Mouse (Mus musculus): ENCODE measurements around the gene Fam168a.

Fam168a gene

DNA sequence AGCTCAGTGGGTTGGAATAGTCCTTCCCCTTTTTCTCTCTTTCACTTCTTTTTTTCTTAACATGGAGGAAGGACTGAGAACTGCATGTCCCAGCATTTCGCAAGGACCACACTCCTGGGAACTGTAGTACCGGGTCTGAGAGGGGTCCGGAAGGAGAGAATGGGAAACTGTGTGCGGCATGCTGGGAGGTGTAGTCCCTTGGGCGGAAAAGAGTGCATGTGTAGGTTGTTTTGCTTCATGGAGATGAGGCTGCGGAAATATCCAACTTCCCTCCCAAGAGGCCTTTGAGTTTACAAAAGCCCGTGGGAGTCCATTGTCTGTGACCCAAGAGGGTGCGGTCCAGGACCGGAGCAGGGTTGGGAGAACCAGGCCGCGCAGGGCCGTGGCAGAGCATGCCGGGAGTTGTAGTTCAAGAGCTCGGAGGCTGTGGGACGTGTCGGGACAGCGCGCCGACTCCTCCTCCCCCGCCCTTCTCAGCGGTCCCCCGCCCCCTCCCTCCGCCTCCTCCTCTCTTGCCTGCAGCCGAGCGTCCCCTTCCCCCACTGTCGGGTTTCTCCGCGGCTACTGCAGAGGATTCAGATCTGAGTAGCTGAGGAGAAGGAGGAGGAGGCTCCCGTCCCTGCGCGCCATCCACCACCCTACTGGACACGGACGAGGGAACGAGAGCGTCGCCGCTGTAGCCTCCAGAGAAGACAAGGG, at the start of gene Fam168a:
Gene Fam168a, plus strand, starts transcription at position 493 of the 699 bp plus-strand sequence.
- DNase-seq = peak; percentile 94

DNA sequence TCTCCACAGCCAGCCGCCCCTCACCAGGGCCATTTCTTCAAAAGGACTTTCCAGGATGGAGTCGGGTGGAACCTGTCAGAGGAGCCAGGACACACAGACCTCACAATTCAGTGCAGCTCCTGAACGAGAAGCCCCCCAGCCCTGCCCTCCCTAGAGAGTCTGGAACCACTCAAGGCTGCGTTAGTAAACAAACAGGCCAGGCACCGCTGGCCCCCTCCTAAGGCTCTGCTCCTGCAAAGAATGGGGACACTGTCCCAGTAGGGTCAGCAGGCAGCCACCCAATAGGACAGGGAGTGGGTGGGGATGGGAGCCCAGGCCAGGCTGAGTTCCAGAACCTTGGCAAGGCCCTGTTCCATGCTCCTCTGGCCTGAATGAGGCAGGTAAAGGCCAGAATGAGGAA, 49.7 kb upstream of the Fam168a start:
- no peak for DNase-seq

DNA sequence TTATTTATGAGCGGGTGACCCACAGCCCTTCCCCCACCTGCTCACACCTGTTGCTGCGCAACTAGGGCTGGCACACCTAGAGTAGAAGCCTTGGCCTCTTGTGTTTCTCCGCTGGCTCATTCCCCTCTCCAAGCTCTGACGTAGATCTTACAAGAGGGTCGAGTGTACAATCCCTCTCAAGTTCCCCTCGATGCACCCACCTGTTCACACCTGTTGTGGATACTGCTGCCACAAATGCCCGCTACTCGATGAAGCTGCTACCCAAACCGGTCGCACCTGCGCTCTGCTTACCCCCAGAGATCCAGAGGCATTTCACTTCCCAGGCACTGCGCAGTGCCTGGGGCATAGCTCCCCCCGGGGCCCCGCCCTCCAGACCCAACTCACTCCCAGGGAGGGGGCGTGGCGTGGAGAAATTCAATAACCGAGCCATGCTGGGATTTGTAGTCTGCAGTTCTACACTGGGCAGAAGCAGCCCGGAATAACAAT, 48.3 kb upstream of the Fam168a start:
- DNase-seq = peak; percentile 55

DNA sequence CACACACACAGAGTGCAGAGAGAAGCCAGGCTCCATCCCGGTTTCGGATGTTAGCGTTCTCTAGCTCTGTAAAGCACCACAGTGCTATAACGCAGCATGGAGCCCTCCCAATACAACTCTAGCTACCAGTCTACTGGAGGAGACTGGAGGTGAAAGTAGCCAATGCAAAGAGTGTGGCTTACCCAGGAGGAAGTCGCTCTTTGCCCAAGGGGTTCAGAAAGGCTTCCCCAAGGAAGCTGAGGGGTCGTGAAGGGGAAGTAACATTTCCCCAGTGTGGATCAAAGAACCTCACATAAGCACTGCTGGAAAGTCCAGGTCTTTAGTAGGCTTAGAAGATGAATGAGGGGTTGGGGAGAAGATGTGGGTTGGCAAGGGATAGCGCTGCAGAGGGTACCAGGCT, 45.2 kb upstream of the Fam168a start:
- no peak for DNase-seq

DNA sequence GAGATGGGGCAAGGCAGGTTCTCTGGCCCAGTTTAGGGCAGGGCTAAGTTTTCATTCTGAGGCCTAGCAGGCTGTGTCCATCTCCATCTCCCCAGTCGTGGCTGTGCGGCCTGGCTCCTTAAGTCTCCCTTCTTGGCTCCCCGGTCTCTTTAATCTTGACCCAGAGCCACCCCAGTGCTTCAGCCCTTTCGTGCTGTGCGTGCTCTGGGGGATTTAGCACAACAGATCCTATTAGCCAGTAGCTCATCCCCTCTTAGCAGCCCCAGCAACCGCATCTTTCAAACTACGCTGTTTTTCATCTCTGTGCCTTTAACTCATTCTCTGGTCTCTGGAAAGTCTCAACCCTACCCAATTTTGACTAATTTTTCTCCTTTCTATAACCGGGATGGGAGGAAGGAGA, 44.2 kb upstream of the Fam168a start, which contains the start of gene Plekhb1:
Gene Plekhb1, minus strand, starts transcription at position 184 of the 400 bp plus-strand sequence.
- no peak for DNase-seq

DNA sequence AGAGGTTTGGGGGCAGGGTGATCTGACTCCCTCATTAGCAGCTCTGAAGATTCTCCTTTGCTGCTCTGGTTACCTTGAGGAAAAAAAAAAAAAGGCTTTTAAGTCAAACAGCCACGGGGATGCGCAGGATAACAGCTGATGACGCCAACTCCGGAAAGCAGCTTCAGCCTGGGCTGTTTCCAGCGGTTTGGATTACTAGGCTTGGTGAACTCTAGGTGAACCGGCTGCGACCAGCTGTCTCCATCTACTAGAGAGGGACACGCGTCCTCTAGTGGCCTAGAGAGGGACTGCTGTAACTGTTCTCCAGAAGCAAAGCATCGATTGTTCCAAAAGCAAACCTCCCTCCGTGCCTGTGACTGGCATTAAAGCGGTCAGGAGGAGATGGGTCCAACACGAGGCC, 43.2 kb upstream of the Fam168a start:
- peak; percentile 93 for DNase-seq

DNA sequence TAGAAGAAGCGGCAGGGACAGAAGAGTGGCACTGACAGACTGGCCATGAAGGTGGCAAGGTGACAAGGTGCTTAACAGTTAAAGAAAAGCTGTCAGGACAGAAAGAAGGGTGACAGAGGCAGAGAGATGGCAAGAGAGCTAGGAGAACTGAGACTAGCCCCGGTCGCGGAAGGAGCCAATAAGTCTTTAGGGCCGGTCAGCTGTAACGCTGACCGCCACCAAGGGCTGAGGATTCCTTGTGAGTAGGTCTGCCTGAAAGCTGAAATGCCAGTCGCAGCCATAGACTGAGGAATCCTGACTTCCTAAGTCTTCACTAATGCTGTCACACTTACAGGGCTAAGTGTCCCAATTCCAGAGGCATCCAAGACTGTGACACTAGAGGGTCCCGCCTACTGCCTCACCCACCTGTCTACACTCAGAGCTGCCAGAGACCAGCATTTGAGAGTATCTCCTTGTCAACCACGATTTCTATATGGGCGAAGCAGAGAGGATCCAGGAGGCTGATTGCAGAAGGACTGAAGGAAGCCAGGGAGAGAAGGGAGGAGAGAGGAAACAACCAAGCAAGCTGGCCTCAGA, 42.6 kb upstream of the Fam168a start:
- DNase-seq = no peak

DNA sequence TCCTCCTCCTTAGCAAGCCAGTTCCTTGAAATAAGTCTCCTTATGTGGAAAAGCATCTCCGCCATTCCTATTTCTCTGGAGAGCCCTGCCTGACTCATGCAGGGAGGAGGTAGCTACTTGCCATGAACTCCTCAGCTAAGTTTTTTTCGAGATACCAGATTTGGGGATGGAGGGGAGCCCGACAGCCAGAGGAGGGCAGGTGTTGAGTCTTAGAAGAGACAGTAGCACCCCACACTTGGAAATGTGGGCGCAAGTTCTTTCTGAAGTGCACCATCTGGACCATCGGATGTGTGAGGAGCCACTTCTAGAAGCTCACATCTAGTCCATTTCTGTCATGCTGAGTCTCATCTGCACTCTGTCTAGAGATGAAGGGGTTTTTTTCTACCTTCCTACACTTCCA, 35.8 kb upstream of the Fam168a start:
- DNase-seq = no peak

DNA sequence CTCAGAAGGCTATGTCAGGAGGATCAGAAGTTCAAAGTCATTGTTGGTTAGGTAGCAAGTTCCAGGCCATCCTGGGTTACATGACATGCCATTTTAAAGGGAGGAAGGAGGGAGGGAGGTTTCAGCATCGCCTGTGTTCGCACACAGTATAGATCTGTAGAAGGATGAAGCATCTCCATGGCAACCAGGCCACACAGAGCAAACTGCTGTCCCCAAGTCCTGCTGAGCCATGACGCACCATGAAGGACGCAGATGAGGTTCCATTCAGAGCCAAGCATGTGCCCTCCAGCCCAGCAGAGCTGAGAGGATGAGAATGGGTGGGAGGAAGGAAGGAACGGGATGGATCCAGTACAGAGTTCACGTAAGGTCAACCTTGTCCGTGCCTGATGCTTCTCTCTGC, 33.0 kb upstream of the Fam168a start:
- DNase-seq = no peak

DNA sequence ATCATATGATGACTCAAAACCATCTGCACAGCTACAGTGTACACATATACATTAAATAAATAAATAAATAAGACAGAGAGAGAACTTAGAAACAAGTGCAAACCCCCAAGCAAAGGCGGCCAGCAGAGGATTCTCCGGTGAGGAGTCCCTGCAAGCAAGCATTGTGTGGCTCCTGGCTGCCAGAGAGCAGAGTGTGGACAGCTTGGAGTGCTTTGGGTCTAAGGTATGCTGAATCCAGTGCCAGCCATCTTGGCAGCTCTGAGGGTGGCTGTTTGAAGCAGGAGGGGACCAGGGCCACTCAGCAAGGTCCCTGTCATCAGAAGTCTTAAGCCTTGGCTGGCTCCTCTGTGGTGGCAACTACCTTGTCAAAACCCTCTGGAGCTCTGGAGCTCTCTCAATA, 31.5 kb upstream of the Fam168a start:
- DNase-seq = no peak

DNA sequence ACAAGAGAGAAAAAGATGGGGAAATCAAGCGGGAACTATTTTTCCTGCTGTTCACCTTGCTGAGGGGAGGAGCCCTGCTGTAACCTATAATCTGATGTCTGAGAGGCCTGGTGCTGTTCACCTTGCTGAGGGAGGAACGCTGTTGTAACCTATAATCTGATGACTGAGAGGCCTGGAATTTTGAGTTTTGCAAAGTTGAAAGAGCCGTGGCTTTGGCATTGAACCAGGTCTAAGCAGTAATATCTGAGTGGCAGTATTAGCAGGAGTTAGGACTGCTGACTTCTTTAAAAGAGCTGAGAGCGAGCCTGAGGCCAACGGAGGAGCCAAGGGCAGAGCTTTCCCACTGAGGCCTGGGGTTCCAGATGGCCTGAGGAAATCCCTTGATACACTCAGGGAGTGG, 28.4 kb upstream of the Fam168a start:
- DNase-seq = no peak

DNA sequence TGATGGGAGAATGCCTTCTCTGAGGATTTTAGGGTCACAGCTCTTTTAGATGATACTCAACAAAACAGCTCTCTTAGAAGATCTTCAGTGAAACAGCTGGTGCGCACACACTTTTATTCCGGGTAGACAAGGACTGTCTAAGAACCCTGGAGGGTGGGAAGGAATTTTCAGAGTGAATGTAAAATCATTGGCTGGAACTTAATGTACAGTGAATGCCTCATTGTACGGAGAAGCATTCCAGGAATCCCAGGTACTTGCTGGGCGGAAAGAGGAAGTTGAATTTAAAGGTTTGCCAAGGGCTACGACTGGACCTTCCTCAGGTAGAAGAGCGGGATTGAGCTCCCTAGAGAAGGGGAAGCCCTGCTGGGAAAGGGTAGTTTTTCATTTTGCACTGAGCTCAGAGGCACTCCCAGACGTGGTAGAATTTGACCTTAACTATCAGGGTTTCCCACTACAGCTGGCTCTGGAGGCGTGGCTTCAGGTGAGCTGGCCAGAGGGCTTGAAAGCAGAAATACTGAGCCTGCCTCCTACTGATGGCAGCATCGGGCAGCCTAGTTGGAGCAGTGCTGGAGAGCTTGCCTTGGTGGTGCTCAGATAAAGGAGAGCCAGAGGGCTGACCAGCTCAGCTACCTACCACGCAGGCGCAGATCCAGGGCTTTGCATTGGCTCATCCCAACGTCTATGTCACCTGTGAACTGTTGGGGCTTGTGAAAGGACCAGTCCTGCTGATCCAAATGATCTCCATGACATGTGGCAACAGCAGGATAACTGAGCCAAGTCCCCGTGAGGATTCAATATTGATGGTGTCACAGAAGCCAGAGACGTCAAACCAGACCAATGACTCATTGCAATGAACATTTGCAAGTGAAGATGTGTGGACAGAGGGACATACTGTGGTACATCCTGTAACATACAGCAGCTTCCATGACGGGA, 27.2 kb upstream of the Fam168a start:
- DNase-seq = no peak

DNA sequence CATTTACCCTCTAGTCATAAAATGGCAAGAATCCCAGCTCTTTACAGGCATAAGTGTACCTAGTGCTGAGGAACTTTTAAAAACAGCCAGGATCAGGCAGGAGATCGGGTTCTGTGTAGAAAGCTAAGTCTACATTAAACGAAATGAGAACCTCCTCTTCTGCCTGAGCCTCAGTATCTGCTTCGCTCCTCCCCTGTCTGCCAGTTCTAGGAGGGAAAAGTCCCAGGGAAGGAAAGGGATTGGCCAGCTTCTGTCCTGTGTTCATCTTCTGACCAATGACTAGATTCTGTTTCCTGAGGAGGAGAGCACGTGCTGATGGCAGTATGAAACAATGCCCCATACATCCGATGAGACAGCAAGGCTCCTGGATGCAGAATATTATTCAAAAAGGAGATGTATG, 25.3 kb upstream of the Fam168a start:
- DNase-seq = no peak

DNA sequence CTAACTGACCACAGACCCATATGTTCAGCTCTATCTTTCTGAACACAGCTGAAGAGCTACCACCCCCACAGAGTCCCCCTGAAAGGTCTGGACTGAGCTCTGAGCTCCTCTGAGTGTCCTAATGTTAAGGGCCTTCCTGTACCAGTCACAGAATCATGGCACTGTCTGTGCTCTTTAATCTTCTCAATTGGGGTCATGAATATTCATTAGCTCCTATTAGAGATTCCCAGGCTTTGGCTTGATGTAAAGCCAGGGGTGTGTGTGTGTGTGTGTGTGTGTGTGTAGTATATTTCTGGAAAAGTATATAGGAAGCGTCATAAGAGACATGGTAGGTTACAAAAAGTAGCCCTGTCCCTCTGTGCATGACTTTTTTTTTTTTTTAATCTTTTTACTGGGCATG, 23.2 kb upstream of the Fam168a start:
- DNase-seq = no peak

DNA sequence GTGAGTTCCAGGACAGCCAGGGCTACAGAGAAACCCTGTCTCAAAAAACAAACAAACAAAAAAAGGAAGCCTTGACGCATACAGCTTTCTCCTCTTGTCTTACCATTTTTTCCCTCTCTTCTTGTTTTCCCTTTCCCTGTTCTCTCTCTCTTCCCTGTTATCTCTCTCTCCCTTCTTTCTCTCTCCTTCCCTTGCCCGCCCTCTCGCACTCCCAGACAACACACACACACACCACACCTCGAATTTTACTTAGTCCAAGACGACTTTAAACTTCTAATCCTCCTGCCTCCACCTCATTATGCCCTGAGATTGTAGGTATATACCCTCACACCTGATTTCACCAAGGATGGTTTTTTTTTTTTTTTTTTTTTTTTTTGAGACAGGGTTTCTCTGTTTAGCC, 22.4 kb upstream of the Fam168a start:
- no peak for DNase-seq

DNA sequence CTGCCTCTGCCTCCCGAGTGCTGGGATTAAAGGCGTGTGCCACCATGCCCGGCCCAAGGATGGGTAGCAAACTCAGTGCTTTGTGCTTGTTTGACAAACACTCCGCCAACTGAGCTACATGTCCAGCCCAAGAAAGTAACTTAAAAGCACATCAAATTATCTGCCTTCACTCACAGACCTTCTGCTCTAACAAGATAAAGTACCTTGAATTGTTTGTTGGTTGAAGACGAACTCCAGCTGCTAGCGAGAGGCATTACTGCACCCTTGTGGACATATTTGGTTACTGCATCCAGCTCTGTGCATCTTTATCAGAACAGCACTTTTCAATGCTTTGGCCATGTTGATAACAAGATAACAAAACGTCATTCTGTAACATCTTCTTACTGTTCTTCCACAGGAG, 21.9 kb upstream of the Fam168a start:
- peak; percentile 56 for DNase-seq

DNA sequence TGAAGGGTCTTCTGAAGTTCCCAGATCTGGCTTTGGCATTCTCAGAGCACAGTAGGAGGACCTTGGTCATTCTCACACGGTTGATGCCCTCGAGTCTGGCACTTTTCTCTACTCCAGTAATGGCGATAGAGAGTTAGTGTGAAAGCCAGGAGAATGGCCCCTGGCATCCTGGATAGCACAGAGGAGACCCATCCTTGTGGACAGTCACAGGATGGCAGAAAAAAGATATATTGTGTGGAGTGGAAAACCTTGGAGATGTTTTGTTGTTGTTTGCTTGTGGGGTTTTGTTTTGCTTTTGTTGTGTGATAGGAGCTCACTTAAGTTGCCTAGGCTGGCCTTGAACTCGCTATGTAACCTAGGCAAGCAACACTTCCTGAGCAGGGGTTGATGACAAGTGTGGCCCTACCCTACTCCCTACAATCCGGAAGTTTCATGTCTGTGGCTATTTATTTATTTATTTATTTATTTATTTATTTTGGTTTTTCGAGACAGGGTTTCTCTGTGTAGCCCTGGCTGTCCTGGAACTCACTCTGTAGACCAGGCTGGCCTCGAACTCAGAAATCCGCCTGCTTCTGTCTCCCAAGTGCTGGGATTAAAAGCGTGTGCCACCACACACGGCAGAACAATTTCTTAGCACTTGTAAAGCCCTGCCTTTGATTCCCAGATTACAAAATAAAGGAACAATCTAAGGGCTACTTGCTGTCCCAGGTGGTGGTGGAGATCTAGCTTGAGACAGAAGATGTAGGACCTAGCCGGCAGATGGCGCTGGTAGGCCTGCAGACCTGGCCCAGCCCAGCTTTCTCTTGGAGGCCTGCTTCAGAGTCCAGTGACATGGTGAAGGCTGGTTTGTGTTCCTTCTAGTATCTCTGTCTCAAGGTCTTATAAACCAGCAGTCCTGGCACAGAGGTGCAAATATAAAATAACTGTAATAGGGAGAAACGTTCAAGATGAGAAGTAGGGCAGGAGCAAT, 21.1 kb upstream of the Fam168a start:
- peak; percentile 68 for DNase-seq

DNA sequence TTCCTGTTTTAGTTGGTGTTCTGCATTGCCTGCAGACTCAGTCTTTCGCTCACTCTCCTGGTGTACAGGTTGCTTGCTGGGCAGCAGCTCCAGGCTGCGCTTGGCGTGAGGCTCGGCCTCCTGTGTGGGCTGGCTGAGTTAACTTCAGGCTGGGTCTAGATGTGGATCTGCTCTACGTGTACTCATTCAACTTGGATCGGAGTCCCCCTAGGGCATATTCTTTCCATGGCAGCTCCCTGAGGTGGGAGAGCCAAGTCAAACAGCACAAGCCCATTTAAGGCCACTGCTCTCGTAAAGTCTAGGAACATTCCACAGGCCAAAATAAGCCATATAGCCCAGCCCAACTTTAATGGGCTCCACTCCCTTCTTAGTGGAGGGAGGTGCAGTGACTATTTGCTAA, 18.0 kb upstream of the Fam168a start:
- DNase-seq = no peak

DNA sequence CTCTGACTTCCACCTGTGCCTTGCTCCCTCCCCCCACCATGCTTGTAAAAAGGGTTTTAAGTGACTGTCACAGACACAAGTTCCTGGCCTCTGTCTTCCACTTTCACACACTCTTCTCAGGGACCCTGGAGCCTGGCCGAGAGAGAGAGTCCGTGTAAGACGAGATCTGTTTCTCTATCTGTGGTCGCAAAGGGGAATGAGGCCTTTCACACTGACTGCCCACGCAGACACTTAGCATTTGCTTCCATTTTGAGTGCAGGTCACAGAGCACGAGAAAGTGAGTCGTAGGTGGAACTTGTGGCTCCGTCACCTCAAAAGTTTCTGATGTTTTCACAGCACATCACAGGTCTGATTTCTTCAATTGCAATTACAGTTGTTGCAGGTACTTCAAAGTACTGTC, 13.2 kb upstream of the Fam168a start:
- DNase-seq = no peak

DNA sequence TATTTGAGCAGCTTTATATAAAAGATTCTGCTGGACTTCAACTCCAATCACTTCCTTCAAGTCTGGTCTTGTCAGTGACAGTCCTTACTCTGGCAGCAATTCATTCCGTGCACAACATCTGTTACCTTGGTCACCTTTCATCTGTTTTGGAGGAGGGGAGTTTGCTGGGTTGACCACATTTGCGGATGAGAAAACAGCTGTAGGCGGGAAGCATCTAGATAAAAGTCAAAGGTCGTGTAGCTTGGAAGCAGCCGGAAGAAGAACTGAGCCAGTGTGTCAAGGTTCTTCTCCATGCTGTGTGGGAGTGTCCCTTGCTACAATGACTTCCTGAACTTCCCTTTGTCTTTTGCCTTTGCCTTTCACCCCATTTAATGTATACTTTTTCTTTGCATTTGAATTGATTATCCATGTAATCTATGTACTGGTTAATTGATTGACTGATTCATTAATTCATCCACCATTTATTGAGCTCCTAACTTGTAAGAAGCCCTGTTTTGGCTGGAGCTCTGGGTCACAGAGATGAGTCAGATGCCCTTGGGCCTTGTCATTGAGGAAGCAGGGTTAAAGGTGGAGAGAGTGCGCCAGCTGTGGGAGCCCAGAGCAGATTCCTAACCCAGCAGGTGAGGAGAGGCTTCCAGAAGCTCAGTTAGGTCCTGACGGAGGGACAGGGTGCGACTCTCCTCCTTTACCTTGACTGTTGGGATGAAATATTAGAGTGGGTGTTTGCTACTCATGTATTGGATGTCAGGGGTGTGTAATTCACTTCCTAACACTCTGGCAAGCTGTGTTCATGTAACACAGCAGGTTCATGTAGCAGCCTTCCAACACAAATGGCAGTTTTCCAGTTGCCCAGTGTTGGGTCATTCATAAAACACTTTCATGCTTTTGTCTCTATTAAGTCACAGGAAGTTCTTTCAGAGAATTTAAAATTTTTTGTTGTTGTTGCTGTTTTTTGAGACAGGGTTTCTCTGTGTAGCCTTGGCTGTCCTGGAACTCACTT, 6.4 kb upstream of the Fam168a start:
- no peak for DNase-seq

DNA sequence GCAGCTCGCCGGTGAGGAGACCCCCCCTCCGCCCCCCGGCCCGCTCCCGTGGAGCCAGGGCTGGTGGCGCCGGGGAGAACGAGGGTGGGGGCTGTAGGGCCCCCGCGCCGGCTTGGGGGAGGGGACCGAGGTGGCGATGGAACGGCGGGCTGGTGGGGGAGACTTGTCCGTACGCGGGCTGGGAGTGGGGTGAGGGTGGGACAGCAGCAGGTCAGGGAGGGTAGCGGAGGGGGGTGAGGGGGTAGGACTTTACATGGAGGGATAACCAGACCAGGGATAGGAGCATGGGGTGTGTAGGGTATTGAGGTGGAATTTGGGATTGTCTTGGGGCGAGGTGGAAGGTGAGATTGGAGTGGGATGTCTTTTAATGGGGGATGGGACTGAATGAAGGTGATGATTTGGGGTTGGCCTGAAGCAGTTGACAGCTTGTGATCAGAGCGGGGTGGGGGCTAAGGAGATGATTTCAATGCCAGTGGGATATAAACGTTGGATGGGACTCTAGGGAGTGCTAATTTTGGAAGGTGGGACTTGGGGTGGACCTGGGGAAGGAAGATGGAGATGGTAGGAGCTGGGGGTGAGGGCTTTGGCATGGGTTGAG, 547 bp downstream of the Fam168a start:
- no peak for DNase-seq

Measured in kidney, adult 18-20 months (tissue).